Mouse (Mus musculus): ENCODE results near the gene Snrpg.

Gene Snrpg

GRCm38 (mm10) chr6:86399995-86400394, 28.9 kb downstream of the Snrpg start:
- no peak for DNase-seq (ENCODE audit: low spot score)

DNA sequence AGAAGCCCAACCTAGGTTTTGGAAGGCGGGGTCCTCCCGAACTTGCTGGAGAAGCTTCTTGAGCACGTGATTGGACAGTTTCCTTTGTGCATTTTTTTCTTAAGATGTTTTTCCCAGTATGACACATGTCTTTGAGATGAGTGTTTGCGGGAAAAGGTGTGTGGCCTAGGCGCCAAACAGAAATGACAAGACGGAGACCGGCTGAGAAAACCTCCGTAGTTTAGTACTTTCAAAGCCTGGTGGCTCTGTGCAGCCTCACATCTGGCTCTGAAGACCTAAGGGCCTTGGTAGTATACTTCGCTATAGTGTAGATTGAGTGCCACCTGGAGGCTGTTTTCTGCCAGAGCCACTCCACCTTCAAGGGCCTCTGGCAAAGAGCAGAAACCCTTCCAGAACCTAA, 29.9 kb downstream of the Snrpg start:
- peak; percentile 65 for DNase-seq (ENCODE audit: low spot score)

GRCm38 (mm10) chr6:86402681-86403607, 31.8 kb downstream of the Snrpg start:
- DNase-seq (ENCODE audit: low spot score), result no peak

- no peak for DNase-seq (ENCODE audit: low spot score)
Observed at GRCm38 (mm10) chr6:86403728-86404099, 32.6 kb downstream of the Snrpg start.

DNA sequence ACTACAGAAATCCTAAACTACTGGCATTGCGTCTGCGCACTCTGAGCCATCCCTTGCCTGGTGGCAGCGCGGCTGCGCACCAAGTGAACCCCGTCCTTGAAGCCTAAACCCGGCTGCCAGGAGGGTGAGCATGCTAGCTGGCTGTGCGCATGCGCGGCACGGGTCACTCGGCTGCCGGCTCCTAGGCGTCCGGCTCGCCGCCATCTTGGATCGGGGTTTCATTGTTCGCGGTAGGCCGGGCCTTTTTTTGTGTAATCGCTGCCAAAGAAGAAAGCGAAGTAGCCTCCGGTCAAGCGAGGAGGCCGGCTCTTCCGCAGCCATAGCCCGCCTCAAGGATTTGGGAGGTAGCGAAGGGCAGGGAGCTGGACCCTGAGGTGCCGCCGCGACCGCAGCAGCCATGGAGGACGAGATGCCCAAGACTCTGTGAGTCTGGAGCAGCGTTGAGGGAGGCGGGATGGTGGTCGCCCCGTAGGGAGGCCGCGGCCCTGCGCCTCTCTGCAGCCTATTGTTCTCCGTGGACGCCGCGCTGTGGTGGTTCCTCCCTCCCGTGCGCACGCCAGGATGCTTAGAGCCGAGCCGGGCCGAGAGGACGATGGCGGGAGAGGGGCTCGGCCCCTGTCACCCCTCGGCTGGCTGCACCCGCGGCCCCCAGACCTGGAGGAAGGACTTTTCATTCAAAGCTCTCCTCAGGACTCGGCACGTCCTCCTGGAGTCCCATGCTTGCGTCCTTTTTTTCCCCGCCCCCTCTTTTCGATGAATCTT, 33.2 kb downstream of the Snrpg start, which contains the start of gene Tia1:
TSS of gene Tia1 (plus strand) at position 120 of the 762 bp plus-strand sequence.
- DNase-seq (ENCODE audit: low spot score), result peak; percentile 98

DNA sequence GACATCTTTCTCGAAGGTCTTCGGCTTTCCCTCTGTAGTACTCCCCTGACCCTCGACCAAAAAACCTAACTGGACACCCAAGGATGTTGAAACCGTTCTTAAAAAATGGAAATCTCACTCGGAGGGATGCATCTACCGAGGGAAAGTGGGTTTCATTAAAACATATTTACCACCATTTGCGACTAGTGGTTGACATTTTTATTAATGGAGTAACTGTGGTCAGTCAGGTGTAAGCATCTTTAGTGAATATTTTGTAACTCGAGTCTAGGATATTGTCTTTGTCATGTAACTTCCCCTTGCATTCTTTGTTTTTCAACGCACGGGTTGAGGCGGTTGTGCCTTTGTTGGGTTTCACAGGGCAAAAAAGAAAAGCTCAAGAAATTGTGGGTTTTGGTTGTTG, 33.9 kb downstream of the Snrpg start:
- no peak for DNase-seq (ENCODE audit: low spot score)

DNA sequence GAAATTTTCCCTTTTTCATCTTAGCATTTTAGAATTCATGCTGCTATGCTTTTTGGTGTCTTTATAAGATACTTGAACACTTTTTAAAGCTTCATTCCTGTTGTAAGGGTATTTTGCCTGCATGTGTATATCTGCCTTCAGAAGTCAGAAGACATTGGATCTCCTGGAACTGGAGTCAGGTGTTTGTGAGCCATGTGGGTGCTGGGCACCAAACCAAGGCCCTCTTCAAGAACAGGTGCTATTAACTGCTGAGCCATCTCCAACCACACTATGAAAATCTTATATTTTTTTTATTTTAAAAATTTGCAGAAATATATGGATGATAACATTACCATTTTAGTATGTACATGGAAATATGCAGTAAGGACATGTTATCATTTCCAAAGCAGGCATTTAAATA, 35.2 kb downstream of the Snrpg start:
- DNase-seq (ENCODE audit: low spot score), result no peak

DNA sequence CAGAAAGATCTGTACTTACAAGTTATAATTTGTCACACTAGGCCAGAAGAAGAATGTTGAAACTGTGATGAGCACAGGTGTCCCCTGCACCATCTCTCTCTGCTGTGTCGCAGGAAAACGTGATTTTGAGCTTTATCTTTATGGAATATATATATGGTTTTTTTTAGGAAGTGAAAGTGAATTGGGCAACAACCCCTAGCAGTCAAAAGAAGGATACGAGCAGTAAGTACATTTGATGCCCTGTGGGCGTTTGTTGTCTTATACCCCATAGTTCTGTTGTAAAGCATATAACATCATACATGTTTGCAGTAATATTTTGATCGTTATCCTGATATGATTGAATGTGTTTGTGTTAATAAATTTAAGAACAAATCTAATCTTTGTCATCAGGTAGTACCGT, 47.6 kb downstream of the Snrpg start:
- DNase-seq (ENCODE audit: low spot score), result no peak

DNA sequence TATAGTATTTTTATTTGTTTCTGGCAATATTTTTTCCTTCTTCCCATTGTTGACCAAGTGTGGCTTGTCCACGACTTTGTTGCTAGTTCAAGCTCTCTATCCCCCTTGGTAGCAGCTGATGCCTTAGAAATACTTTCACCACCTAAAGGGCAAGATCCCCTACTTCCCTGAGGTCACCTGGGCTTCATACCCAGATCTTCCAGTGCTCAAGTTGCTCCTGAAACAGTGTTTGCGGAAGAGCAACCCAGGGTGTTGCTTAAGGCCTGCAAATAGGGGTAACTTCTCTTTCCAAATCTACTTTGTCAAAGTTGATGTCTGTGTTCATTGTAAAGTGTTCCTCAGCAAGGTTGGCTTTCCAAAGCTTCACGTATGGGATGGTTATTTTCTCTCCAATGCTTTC, 48.1 kb downstream of the Snrpg start:
- DNase-seq (ENCODE audit: low spot score), result no peak

- DNase-seq (ENCODE audit: low spot score), result no peak
Observed at GRCm38 (mm10) chr6:86420491-86420890, 49.4 kb downstream of the Snrpg start.

DNA sequence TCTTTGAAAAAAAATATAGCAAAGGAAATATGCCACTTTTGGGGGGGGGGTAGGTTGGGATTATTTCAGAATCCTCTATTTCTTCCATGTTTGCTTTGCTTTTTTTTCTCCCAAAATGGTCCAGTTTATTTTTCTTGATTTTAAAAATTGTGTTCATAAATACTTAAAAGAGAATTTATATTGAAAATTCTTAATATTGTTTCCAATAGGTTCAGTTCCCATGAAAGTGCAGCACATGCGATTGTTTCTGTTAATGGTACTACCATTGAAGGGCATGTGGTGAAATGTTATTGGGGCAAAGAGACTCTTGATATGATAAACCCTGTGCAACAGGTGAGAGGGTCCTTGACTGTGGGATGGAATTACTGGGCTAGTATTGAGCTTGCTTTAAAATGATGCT, 55.3 kb downstream of the Snrpg start, which contains the start of gene Gm44790:
TSS of gene Gm44790 (plus strand) at position 301 of the 400 bp plus-strand sequence.
- no peak for DNase-seq (ENCODE audit: low spot score)
